Mouse (Mus musculus) right cerebral cortex, postnatal 10 days (tissue): ENCODE results near the gene Evpl.

ENCODE experiments used
- DNase-seq, 2 experiments: peaks; one replicate each; pipeline ENCODE4 v3.0.0; 2021; ENCODE audit warnings: low spot score in 2 of 2

The Evpl gene

GRCm38 (mm10) chr11:116213877-116214510, 23.9 kb downstream of the Evpl start:
- DNase-seq: no peak

GRCm38 (mm10) chr11:116212847-116213246, 25.0 kb downstream of the Evpl start:
- DNase-seq: no peak

GRCm38 (mm10) chr11:116210696-116211095, 27.2 kb downstream of the Evpl start:
- DNase-seq: no peak

- DNase-seq: no peak
Observed at GRCm38 (mm10) chr11:116209257-116209656, 28.6 kb downstream of the Evpl start.

GRCm38 (mm10) chr11:116208660-116209059, 29.2 kb downstream of the Evpl start:
- DNase-seq: no peak

GRCm38 (mm10) chr11:116206678-116207077, 31.2 kb downstream of the Evpl start:
- no peak for DNase-seq

- DNase-seq: no peak
Observed at GRCm38 (mm10) chr11:116203150-116203549, 34.7 kb downstream of the Evpl start.

GRCm38 (mm10) chr11:116201151-116201550, 36.7 kb downstream of the Evpl start:
- DNase-seq: no peak

GRCm38 (mm10) chr11:116198639-116199531, 39.0 kb downstream of the Evpl start, which contains the start of the genes Ten1 and Acox1:
Gene Ten1 (plus strand): TSS chr11:116198855.
Gene Acox1 (minus strand): TSS chr11:116199045.
- DNase-seq: peak; percentile 97 to 98

- no peak for DNase-seq
Observed at GRCm38 (mm10) chr11:116198132-116198531, 39.7 kb downstream of the Evpl start.

- DNase-seq: no peak
Observed at GRCm38 (mm10) chr11:116197584-116197906, 40.3 kb downstream of the Evpl start.

- DNase-seq: no peak
Observed at GRCm38 (mm10) chr11:116196866-116197583, 40.9 kb downstream of the Evpl start.

- no peak for DNase-seq
Observed at GRCm38 (mm10) chr11:116196336-116196735, 41.5 kb downstream of the Evpl start.

GRCm38 (mm10) chr11:116195252-116195651, 42.6 kb downstream of the Evpl start:
- no peak for DNase-seq

GRCm38 (mm10) chr11:116194619-116195018, 43.3 kb downstream of the Evpl start:
- DNase-seq: no peak

- no peak for DNase-seq
Observed at GRCm38 (mm10) chr11:116187226-116187930, 50.5 kb downstream of the Evpl start.

- DNase-seq: no peak
Observed at GRCm38 (mm10) chr11:116186360-116186759, 51.5 kb downstream of the Evpl start.

GRCm38 (mm10) chr11:116185836-116186235, 52.0 kb downstream of the Evpl start:
- DNase-seq: peak in 1 of 2 experiments; percentile 54

GRCm38 (mm10) chr11:116178411-116179121, 59.3 kb downstream of the Evpl start:
- no peak for DNase-seq

- no peak for DNase-seq
Observed at GRCm38 (mm10) chr11:116176010-116176409, 61.9 kb downstream of the Evpl start.
